Mouse (Mus musculus) gastrocnemius, postnatal 25 days (tissue): Measurements from ENCODE around the gene Olfr558. TPM values are rescaled to one million over a fixed set of nuclear protein-coding genes. Genes with fewer than 3 reads are reported as not detected.

Experiments
- DNase-seq: peaks from one replicate; pipeline ENCODE4 v3.0.0; 2022
- long read RNA-seq, 2 experiments: library from polyadenylated mRNA; stranded (forward); transcript quantifications; one replicate each; pipeline ENCODE4 v2.0.0; 2021
- total RNA-seq, 2 experiments: library from RNA; stranded (reverse); gene quantifications; 1 replicate in 1 of 2; 2 replicates in 1 of 2; pipeline ENCODE4 v1.2.3; 2021

Olfr558 gene
- total RNA-seq: 1 to 10 TPM; 1.4 to 1.8 TPM
- long read RNA-seq, experiment 1, partial matches to known transcripts: 0 of 3 reads
- long read RNA-seq, experiment 1, other reads (novel, unspliced or antisense): 3 of 3 reads
- long read RNA-seq, experiment 2, partial matches to known transcripts: 1 of 1 reads
- long read RNA-seq, experiment 2, other reads (novel, unspliced or antisense): 0 of 1 reads

- no peak for DNase-seq
Observed at GRCm38 (mm10) chr7:102701915-102702314, at the start of gene Olfr558. Gene Olfr558, plus strand, starts transcription at chr7:102702215.

GRCm38 (mm10) chr7:102658523-102658922 lies 43.5 kb upstream of the Olfr558 start, which contains the start of gene Olfr555:
Gene Olfr555, plus strand, starts transcription at chr7:102658823.
- DNase-seq: no peak

GRCm38 (mm10) chr7:102664599-102664998 lies 37.4 kb upstream of the Olfr558 start, which contains the start of gene Olfr556:
Gene Olfr556, plus strand, starts transcription at chr7:102664899.
- no peak for DNase-seq

- DNase-seq: no peak
Observed at GRCm38 (mm10) chr7:102665378-102665777, 36.6 kb upstream of the Olfr558 start.

GRCm38 (mm10) chr7:102676225-102676624 lies 25.8 kb upstream of the Olfr558 start:
- no peak for DNase-seq

- no peak for DNase-seq
Observed at GRCm38 (mm10) chr7:102681916-102682315, 20.1 kb upstream of the Olfr558 start.

GRCm38 (mm10) chr7:102686944-102687501 lies 15.0 kb upstream of the Olfr558 start, which contains the start of gene Trim68:
Gene Trim68, minus strand, starts transcription at chr7:102687327.
- peak; percentile 92 for DNase-seq

GRCm38 (mm10) chr7:102695358-102696125 lies 6.5 kb upstream of the Olfr558 start, which contains the start of gene Olfr557:
Gene Olfr557, plus strand, starts transcription at chr7:102695910.
- no peak for DNase-seq

- no peak for DNase-seq
Observed at GRCm38 (mm10) chr7:102698461-102698860, 3.6 kb upstream of the Olfr558 start.

GRCm38 (mm10) chr7:102718970-102719369 lies 17.0 kb downstream of the Olfr558 start, which contains the start of gene Olfr33:
Gene Olfr33, minus strand, starts transcription at chr7:102719070.
- DNase-seq: no peak

GRCm38 (mm10) chr7:102727391-102727790 lies 25.4 kb downstream of the Olfr558 start, which contains the start of gene Olfr559:
Gene Olfr559, minus strand, starts transcription at chr7:102727491.
- DNase-seq: no peak

GRCm38 (mm10) chr7:102733793-102734192 lies 31.8 kb downstream of the Olfr558 start:
- no peak for DNase-seq

- no peak for DNase-seq
Observed at GRCm38 (mm10) chr7:102737705-102738104, 35.7 kb downstream of the Olfr558 start.

- DNase-seq: no peak
Observed at GRCm38 (mm10) chr7:102752086-102752485, 50.1 kb downstream of the Olfr558 start.

GRCm38 (mm10) chr7:102759266-102759665 lies 57.3 kb downstream of the Olfr558 start, which contains the start of the genes Olfr560 and Olfr78:
Gene Olfr560, minus strand, starts transcription at chr7:102759366.
Gene Olfr78, minus strand, starts transcription at chr7:102759471.
- no peak for DNase-seq

Other genes starting within 250 kb of the Olfr558 start
- gene Olfr543, start 220.5 kb upstream of the Olfr558 start, total RNA-seq: not detected
- not detected for gene Olfr544, start 213.9 kb upstream of the Olfr558 start, total RNA-seq
- not detected for gene Olfr545, start 202.6 kb upstream of the Olfr558 start, total RNA-seq
- not detected for gene Olfr547, start 167.5 kb upstream of the Olfr558 start, total RNA-seq
- not detected for gene Olfr548-ps1, start 161.3 kb upstream of the Olfr558 start, total RNA-seq
- gene Olfr549, start 152.3 kb upstream of the Olfr558 start, total RNA-seq: not detected
- 1 to 10 TPM; 2.8 to 3.8 TPM for gene Trim21, start 136.7 kb upstream of the Olfr558 start, total RNA-seq
- gene Olfr550, start 130.8 kb upstream of the Olfr558 start, total RNA-seq: under 1 TPM in 1 of 2 experiments, not detected in 1; 0.16 TPM
- not detected for gene Olfr551, start 110.3 kb upstream of the Olfr558 start, total RNA-seq
- gene Olfr552, start 104.4 kb upstream of the Olfr558 start, total RNA-seq: under 1 TPM; 0.10 to 0.11 TPM
- gene Olfr553, start 84.0 kb upstream of the Olfr558 start, total RNA-seq: not detected
- not detected for gene Olfr554, start 63.8 kb upstream of the Olfr558 start, total RNA-seq
- not detected for gene Olfr555, start 43.4 kb upstream of the Olfr558 start, total RNA-seq
- not detected for gene Olfr556, start 37.3 kb upstream of the Olfr558 start, total RNA-seq
- gene Trim68, start 14.9 kb upstream of the Olfr558 start, total RNA-seq: 1 to 10 TPM; 4.0 to 4.1 TPM
- gene Olfr557, start 6.3 kb upstream of the Olfr558 start, total RNA-seq: not detected
- under 1 TPM in 1 of 2 experiments, not detected in 1; 0.31 TPM for gene Olfr33, start 16.9 kb downstream of the Olfr558 start, total RNA-seq
- not detected for gene Olfr559, start 25.3 kb downstream of the Olfr558 start, total RNA-seq
- not detected for gene Olfr560, start 57.2 kb downstream of the Olfr558 start, total RNA-seq
- under 1 TPM; 0.31 to 0.56 TPM for gene Olfr78, start 57.3 kb downstream of the Olfr558 start, total RNA-seq
- gene Olfr561, start 69.0 kb downstream of the Olfr558 start, total RNA-seq: not detected
- gene Olfr564, start 101.3 kb downstream of the Olfr558 start, total RNA-seq: not detected
- gene Olfr566, start 156.6 kb downstream of the Olfr558 start, total RNA-seq: not detected
- not detected for gene Olfr568, start 174.9 kb downstream of the Olfr558 start, total RNA-seq
- gene Olfr569, start 188.7 kb downstream of the Olfr558 start, total RNA-seq: not detected
- gene Olfr570, start 192.4 kb downstream of the Olfr558 start, total RNA-seq: not detected
- not detected for gene Olfr571, start 215.3 kb downstream of the Olfr558 start, total RNA-seq
- not detected for gene Olfr572, start 222.2 kb downstream of the Olfr558 start, total RNA-seq
- gene Olfr573-ps1, start 240.4 kb downstream of the Olfr558 start, total RNA-seq: not detected
- not detected for gene Olfr574, start 246.3 kb downstream of the Olfr558 start, total RNA-seq